Mouse (Mus musculus): ENCODE results near the gene Arl16.

DNA sequence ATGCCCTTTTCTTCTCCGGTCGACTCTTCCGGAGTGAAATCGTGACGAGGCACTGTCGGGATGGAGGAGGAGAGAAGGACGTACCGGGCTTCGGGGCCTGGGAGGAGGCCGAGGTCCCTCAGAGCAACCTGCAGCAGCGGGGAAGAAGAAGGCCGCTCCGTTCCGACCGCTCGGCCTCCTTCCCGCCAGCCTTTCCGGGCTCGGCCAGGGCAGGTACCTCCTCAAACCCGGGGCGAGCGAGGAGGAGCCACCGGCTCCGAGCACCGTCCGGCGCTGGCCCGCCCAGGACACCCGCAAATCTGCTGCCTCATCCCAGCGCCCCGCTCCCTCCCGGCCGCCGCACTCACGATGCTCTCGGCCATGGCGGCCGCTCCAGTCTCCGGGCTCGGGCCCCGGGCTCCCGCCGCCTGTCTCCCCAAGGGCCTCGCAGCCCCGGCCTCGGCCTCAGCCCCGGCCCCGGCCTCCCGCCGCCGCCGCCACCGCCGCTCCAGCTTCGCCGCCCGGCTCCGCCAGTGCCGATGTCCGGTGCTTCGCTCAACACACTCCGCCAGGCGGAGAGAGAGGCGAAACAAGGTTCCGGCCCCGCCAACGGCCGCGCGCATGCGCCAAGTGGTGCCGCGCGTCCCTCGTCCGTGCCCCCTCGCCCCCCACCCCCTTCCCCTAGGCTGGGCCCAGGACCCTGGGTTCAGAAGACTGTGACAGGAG lies 30.1 kb downstream of the Arl16 start, which contains the start of gene Nploc4:
- peak; percentile 19; the same call in 1 of the 2 replicates for TF ChIP-seq CTCF (IDR thresholded peaks at IDR 0.05; ENCODE audit: control insufficient read depth, insufficient read depth, low read length)
- peak; percentile 88 for TF ChIP-seq POLR2A (IDR thresholded peaks at IDR 0.05; ENCODE audit: borderline replicate concordance, control insufficient read depth, low read depth, low read length)

All from bone marrow, adult 2 months (tissue).